Mouse (Mus musculus) CH12.LX (cell line): ENCODE data around the gene Morf4l1. TPM values are rescaled to one million over a fixed set of nuclear protein-coding genes. Genes with fewer than 3 reads are reported as not detected.

Source experiments
- DNase-seq: peaks from one replicate; pipeline ENCODE4 v3.0.0-alpha.2; 2013; ENCODE audit errors: extremely low read depth
- H3K27ac ChIP-seq: 2 replicates; pipeline ENCODE4 v1.5.1; 2012; ENCODE audit warnings: low read depth, mild to moderate bottlenecking, control low read depth, moderate library complexity; ENCODE audit not compliant: insufficient read depth
- H3K27me3 ChIP-seq: replicated peaks from 2 replicates; pipeline ENCODE3; 2012; ENCODE audit warnings: inconsistent platforms
- H3K36me3 ChIP-seq, 2 experiments: replicated peaks in 1 of 2; 2 replicates each; pipeline versions ENCODE3 to v1.6.1; 2012; ENCODE audit warnings: inconsistent platforms in 1 of 2, low read length in 1 of 2, mild to moderate bottlenecking in 1 of 2, mixed read lengths in 1 of 2, moderate library complexity in 1 of 2; ENCODE audit not compliant: control insufficient read depth in 1 of 2, insufficient read depth in 1 of 2
- H3K4me1 ChIP-seq, 2 experiments: 2 replicates each; pipeline ENCODE4 v1.6.1; 2012; ENCODE audit warnings: inconsistent platforms in 1 of 2, moderate library complexity in 1 of 2; ENCODE audit not compliant: insufficient read depth in 2 of 2, control insufficient read depth in 1 of 2
- H3K4me2 ChIP-seq: 2 replicates; pipeline ENCODE4 v1.6.1; 2012; ENCODE audit warnings: low read depth, mild to moderate bottlenecking, control low read depth; ENCODE audit not compliant: poor library complexity, insufficient read depth, severe bottlenecking
- H3K4me3 ChIP-seq, 3 experiments: fragments of 150-350 bp in 1 of 3; sonication (generic) in 1 of 3; replicated peaks in 1 of 3; 2 replicates each; pipeline versions ENCODE3 to v1.5.1; 2011 to 2012; ENCODE audit warnings: low read depth in 2 of 3, low read length in 2 of 3, mild to moderate bottlenecking in 2 of 3, moderate library complexity in 2 of 3, control low read depth in 1 of 3, improper control_type of control experiment in 1 of 3, inconsistent platforms in 1 of 3, mixed read lengths in 1 of 3; ENCODE audit not compliant: poor library complexity in 1 of 3
- H3K79me2 ChIP-seq: replicated peaks from 2 replicates; pipeline ENCODE4 v1.6.1; 2012; ENCODE audit warnings: mild to moderate bottlenecking, moderate library complexity; ENCODE audit not compliant: control insufficient read depth, poor library complexity, insufficient read depth, severe bottlenecking; ENCODE audit errors: extremely low read depth
- H3K9ac ChIP-seq: 2 replicates; pipeline ENCODE4 v1.6.1; 2012; ENCODE audit warnings: low read depth, mild to moderate bottlenecking, control low read depth, moderate library complexity; ENCODE audit not compliant: insufficient read depth
- H3K9me3 ChIP-seq: replicated peaks from 2 replicates; pipeline ENCODE3; 2012; ENCODE audit warnings: low read length, inconsistent platforms, mixed read lengths
- BHLHE40 ChIP-seq: IDR thresholded peaks from 2 replicates; pipeline ENCODE4 v1.6.1; 2011; ENCODE audit warnings: mild to moderate bottlenecking, low read depth, low read length, improper control_type of control experiment
- E2F4 ChIP-seq: IDR thresholded peaks from 2 replicates; pipeline ENCODE4 v1.6.1; 2011; ENCODE audit warnings: low read depth, low read length, improper control_type of control experiment; ENCODE audit not compliant: insufficient replicate concordance
- EP300 ChIP-seq: IDR thresholded peaks from 2 replicates; pipeline ENCODE4 v1.6.1; 2011; ENCODE audit warnings: low read length, improper control_type of control experiment
- HCFC1 ChIP-seq: IDR thresholded peaks from 2 replicates; pipeline ENCODE4 v1.6.1; 2012; ENCODE audit warnings: low read depth, mild to moderate bottlenecking, inconsistent platforms, low read length, improper control_type of control experiment
- IRF4 ChIP-seq: IDR thresholded peaks from 2 replicates; pipeline ENCODE4 v1.6.1; 2014; ENCODE audit warnings: low read depth, mild to moderate bottlenecking, inconsistent platforms, low read length, improper control_type of control experiment
- JUN ChIP-seq: IDR thresholded peaks from 2 replicates; pipeline ENCODE4 v1.6.1; 2011; ENCODE audit warnings: low read depth, mild to moderate bottlenecking, low read length, improper control_type of control experiment, moderate library complexity; ENCODE audit not compliant: insufficient read depth
- JUND ChIP-seq: conservative IDR thresholded peaks from 2 replicates; pipeline ENCODE4 v1.6.1; 2011; ENCODE audit warnings: low read depth, low read length, improper control_type of control experiment
- KAT2A ChIP-seq: IDR thresholded peaks from 2 replicates; pipeline ENCODE4 v1.6.1; 2012; ENCODE audit warnings: low read length, improper control_type of control experiment, inconsistent platforms; ENCODE audit not compliant: insufficient replicate concordance
- MEF2A ChIP-seq: IDR thresholded peaks from 2 replicates; pipeline ENCODE4 v1.6.1; 2014; ENCODE audit warnings: low read depth, mild to moderate bottlenecking, inconsistent platforms, low read length, improper control_type of control experiment, borderline replicate concordance
- PAX5 ChIP-seq: IDR thresholded peaks from 2 replicates; pipeline ENCODE4 v1.6.1; 2012; ENCODE audit warnings: low read length, inconsistent platforms, mixed read lengths
- RCOR1 ChIP-seq: conservative IDR thresholded peaks from 2 replicates; pipeline ENCODE4 v1.6.1; 2012; ENCODE audit warnings: low read depth, mild to moderate bottlenecking, inconsistent platforms, low read length, improper control_type of control experiment
- SIN3A ChIP-seq: IDR thresholded peaks from 2 replicates; pipeline ENCODE4 v1.6.1; 2012; ENCODE audit warnings: low read length, improper control_type of control experiment, inconsistent platforms
- SMC3 ChIP-seq: IDR thresholded peaks from 2 replicates; pipeline ENCODE4 v1.6.1; 2011; ENCODE audit warnings: low read depth, low read length, improper control_type of control experiment
- TCF12 ChIP-seq: IDR thresholded peaks from 2 replicates; pipeline ENCODE4 v1.6.1; 2014; ENCODE audit warnings: low read depth, mild to moderate bottlenecking, inconsistent platforms, low read length, improper control_type of control experiment
- USF1 ChIP-seq: IDR thresholded peaks from 2 replicates; pipeline ENCODE4 v1.6.1; 2014; ENCODE audit warnings: low read depth, mild to moderate bottlenecking, inconsistent platforms, low read length, improper control_type of control experiment
- USF2 ChIP-seq: conservative IDR thresholded peaks from 2 replicates; pipeline ENCODE4 v1.6.1; 2011; ENCODE audit warnings: low read depth, low read length, improper control_type of control experiment
- ZKSCAN1 ChIP-seq: IDR thresholded peaks from 2 replicates; pipeline ENCODE4 v1.6.1; 2012; ENCODE audit warnings: low read depth, inconsistent platforms, low read length, improper control_type of control experiment, borderline replicate concordance
- ZMIZ1 ChIP-seq: IDR thresholded peaks from 2 replicates; pipeline ENCODE4 v1.6.1; 2012; ENCODE audit warnings: low read depth, mild to moderate bottlenecking, inconsistent platforms, low read length, improper control_type of control experiment
- ZNF384 ChIP-seq: IDR thresholded peaks from 2 replicates; pipeline ENCODE4 v1.6.1; 2012; ENCODE audit warnings: low read depth, low read length, improper control_type of control experiment, inconsistent platforms
- dilution Hi-C: fragments of 300-500 bp; cut with MboI; formaldehyde crosslinking; loops from 2 replicates; pipeline ENCODE4 v1.14.3; 2020; ENCODE audit warnings: low sequenced_read_pairs; ENCODE audit not compliant: extremely low pct_unique_long_range_greater_than_20kb, extremely low pct_ligation_motif_present
- in situ Hi-C: fragments of 300-500 bp; cut with MboI; formaldehyde crosslinking; loops from 3 replicates; pipeline ENCODE4 v1.14.3; 2019; ENCODE audit warnings: low sequenced_read_pairs, low pct_ligation_motif_present, low pct_unique_long_range_greater_than_20kb, mixed read lengths
- polyA plus RNA-seq: library from polyadenylated mRNA; unstranded; fragments of >175 nt; gene quantifications from 2 replicates; pipeline ENCODE4 v1.2.1, GENCODE M21; 2012; ENCODE audit warnings: low read depth; ENCODE audit not compliant: insufficient read length
- total RNA-seq, 2 experiments: library from RNA; depleted of rRNA; stranded (reverse); fragments of 300-350 nt in 1 of 2; fragments of >200 nt in 1 of 2; gene quantifications; 2 replicates each; pipeline ENCODE4 v1.2.3; 2012 to 2014

The Morf4l1 gene
- total and polyA plus RNA-seq, 3 experiments: 127 to 233 (median 225) TPM

GRCm38 (mm10) chr9:90059828-90060573, 54.6 kb downstream of the Morf4l1 start (continued):
- TF ChIP-seq MEF2A (peak; percentile 92), EP300 (peak; percentile 96), SIN3A (no peak), TCF12 (peak; percentile 25; the same call in 1 of the 2 replicates), JUND (peak; percentile 92), USF1 (no peak), BHLHE40 (peak; percentile 97)
- TF ChIP-seq, all 38 proteins: peak for 19

- Histone ChIP-seq H3K4me3 (peak overlapping the region in 2 of 3 experiments; percentile 72 to 97), H3K4me2 (peak overlapping the region; percentile 94), H3K79me2 (peaks cover 29% of the 10 kb centered on the region), H3K27me3 (no peaks in the 10 kb centered on the region), H3K9me3 (no peaks in the 10 kb centered on the region), H3K27ac (peak overlapping the region; percentile 34; the same call in 1 of the 2 replicates), H3K9ac (no peak overlapping the region), H3K36me3 (peaks cover under 1 to 14% of the 10 kb centered on the region in 2 experiments), H3K4me1 (peaks cover 15 to 43% of the 10 kb centered on the region in 2 experiments)
- TF ChIP-seq SMC3 (no peak), KAT2A (no peak), HCFC1 (no peak), SIN3A (no peak), ZKSCAN1 (no peak), ZNF384 (no peak), ZMIZ1 (no peak), IRF4 (no peak), TCF12 (no peak), JUN (no peak), RCOR1 (no peak), PAX5 (no peak), USF2 (no peak), E2F4 (no peak)
- in situ Hi-C loops (no loop called here), dilution Hi-C loops (no loop called here)
- no peak for DNase-seq
Measured at GRCm38 (mm10) chr9:90056716-90057115, 57.9 kb downstream of the Morf4l1 start.
